Mouse (Mus musculus) limb, embryonic 13.5 days (tissue): Measurements from ENCODE around the gene C1qb. TPM values are rescaled to one million over a fixed set of nuclear protein-coding genes. Genes with fewer than 3 reads are reported as not detected.

Experiments
- ATAC-seq: fragments of 200-750 bp; cut with Nextera tagmentation; 2 replicates; pipeline ENCODE4 v1.8.0; 2017; ENCODE audit warnings: low read depth, moderate number of reproducible peaks, moderate TSS enrichment; ENCODE audit not compliant: low FRiP score
- H3K27ac ChIP-seq: fragments of 300-500 bp; sonication (generic); 2 replicates; pipeline ENCODE4 v1.5.1; 2015; ENCODE audit warnings: inconsistent platforms, mild to moderate bottlenecking, moderate library complexity
- H3K27me3 ChIP-seq: fragments of 300-500 bp; sonication (generic); 2 replicates; pipeline ENCODE4 v1.6.1; 2015; ENCODE audit warnings: mild to moderate bottlenecking, inconsistent platforms
- H3K36me3 ChIP-seq: fragments of 300-500 bp; sonication (generic); 2 replicates; pipeline ENCODE4 v1.6.1; 2015; ENCODE audit warnings: inconsistent platforms, mild to moderate bottlenecking, moderate library complexity
- H3K4me1 ChIP-seq: fragments of 300-500 bp; sonication (generic); 2 replicates; pipeline ENCODE4 v1.6.1; 2015; ENCODE audit warnings: inconsistent platforms
- H3K4me2 ChIP-seq: fragments of 300-500 bp; sonication (generic); replicated peaks from 2 replicates; pipeline ENCODE4 v1.6.1; 2015; ENCODE audit warnings: inconsistent platforms, mild to moderate bottlenecking, moderate library complexity
- H3K4me3 ChIP-seq: fragments of 300-500 bp; sonication (generic); 2 replicates; pipeline ENCODE4 v1.5.1; 2015; ENCODE audit warnings: moderate library complexity, mild to moderate bottlenecking, inconsistent platforms
- H3K9ac ChIP-seq: fragments of 300-500 bp; sonication (generic); 2 replicates; pipeline ENCODE4 v1.6.1; 2015; ENCODE audit warnings: mild to moderate bottlenecking, inconsistent platforms
- H3K9me3 ChIP-seq: fragments of 300-500 bp; sonication (generic); 2 replicates; pipeline ENCODE4 v1.6.1; 2016; ENCODE audit warnings: inconsistent platforms
- WGBS: fragments of 180-500 bp; shearing (Covaris S2); methylation state at CpG from one replicate; pipeline ENCODE4 v1.1.7; 2015; 5-methylcytosine and 5-hydroxymethylcytosine counted together
- polyA plus RNA-seq: library from polyadenylated mRNA; unstranded; fragments of >200 nt; fragmentation: Nextera tagmentation; extraction: Ambion mirVana; gene quantifications from 2 replicates; pipeline ENCODE4 v1.2.1, GENCODE M21; 2015

C1qb gene
- polyA plus RNA-seq, 1 experiment from 2014 or later, result 41.0 TPM

- Histone ChIP-seq H3K4me1 (0 out of 2 replicates have a peak, but pooled peaks cover 5% of the 10 kb centered on the region), H3K4me3 (no peak overlapping the region), H3K9me3 (no peaks in the 10 kb centered on the region), H3K36me3 (no peaks in the 10 kb centered on the region), H3K4me2 (no peak overlapping the region), H3K27me3 (peaks cover 81% of the 10 kb centered on the region), H3K9ac (no peak overlapping the region), H3K27ac (no peak overlapping the region)
- ATAC-seq, result no peak
- 2% methylated on average over 17 of the region's 17 CpGs for WGBS
Observed at GRCm38 (mm10) chr4:136911211-136911646, 25.2 kb upstream of the C1qb start.

DNA sequence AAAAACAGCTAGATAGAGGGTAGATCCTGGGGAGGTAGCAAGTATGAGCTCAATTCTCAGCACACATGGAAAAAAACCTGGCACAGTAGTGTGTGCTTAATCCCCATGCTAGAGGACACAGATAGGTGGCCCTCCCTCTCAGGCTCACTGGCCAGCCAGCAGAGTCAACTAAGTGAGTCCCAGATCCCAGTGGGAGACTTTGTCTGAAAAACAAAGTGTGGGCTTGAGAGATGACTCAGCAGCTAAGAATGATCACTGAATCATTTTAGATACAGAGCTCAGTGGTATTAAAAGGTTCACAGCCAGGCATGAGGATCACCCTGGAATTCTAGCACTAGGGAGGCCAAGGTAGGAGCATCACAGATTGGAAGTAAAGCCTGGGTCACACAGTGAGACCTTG is 21.8 kb upstream of the C1qb start:
- Histone ChIP-seq H3K4me3 (no peak overlapping the region), H3K9ac (no peak overlapping the region), H3K27me3 (peaks cover 89% of the 10 kb centered on the region), H3K9me3 (no peaks in the 10 kb centered on the region), H3K36me3 (no peaks in the 10 kb centered on the region), H3K4me1 (0 out of 2 replicates have a peak, but pooled peaks cover 5% of the 10 kb centered on the region), H3K27ac (no peak overlapping the region), H3K4me2 (no peak overlapping the region)
- no peak for ATAC-seq

DNA sequence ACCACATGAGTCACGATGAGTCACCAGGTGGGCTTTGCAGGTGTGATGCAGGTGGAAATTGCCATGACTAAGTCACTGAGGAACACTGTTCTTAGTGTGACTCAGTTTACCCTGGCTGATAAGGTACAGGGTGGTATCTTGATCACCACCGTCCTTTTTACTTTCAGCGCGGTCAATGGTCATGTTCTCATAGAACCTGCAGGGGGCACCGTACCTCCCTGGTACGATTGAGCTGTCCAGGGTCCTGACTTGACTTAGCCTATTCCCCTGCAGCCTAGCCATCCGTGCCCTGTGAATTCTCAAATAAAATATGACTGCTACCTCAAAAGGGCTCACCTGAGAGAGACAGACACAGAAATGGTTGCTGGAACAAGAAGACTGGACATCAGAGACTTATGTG is 21.0 kb upstream of the C1qb start:
- H3K9me3 ChIP-seq, result no peaks in the 10 kb centered on the region
- no peak overlapping the region for H3K27ac ChIP-seq
- 0 out of 2 replicates have a peak, but pooled peaks cover 5% of the 10 kb centered on the region for H3K4me1 ChIP-seq
- H3K36me3 ChIP-seq, result no peaks in the 10 kb centered on the region
- WGBS, result 11% methylated on average over 7 of the region's 7 CpGs
- H3K27me3 ChIP-seq, result peaks cover 89% of the 10 kb centered on the region
- no peak for ATAC-seq
- H3K9ac ChIP-seq, result no peak overlapping the region
- H3K4me2 ChIP-seq, result no peak overlapping the region
- H3K4me3 ChIP-seq, result no peak overlapping the region

DNA sequence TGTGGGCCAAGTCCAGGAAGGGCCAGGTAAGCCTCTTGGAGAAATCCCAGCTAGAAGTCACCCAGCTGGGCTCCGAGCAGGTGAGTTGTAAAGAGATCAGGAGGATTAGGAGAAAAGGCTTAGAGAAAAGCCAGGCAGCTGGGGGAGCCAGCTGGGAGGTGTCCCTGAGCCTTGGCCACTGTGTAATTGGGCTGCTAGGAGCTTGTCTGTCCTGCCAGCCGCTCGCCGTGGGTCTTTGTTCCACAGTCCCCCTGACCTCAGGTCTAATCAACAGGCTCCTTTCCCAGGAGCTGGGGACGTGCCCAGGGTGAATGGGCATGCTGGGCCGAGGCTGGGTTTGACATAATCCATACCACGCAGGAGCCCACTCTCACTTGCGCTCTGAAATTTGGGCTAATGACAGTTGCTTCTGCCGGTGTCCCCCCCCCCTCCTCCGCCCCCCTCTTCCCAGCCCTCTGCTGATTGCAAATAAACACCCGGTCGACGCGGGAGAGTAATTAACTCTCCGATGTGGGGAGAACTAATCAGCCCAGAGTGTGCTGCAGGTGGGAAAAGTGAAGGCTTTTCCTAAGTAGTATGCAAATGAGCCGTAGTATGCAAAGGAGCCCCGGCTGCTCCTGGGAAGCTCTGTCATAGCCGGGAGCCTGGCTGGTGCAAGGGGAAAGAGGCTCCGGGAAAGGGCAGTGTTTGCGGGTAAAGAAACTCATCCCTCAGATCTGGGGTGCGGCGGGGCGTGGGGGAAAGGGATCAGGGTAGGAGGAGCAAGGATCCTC is 19.0 kb upstream of the C1qb start:
- no peak overlapping the region for H3K4me3 ChIP-seq
- no peak for ATAC-seq
- H3K9me3 ChIP-seq, result no peaks in the 10 kb centered on the region
- no peaks in the 10 kb centered on the region for H3K4me1 ChIP-seq
- WGBS, result 3% methylated on average over 23 of the region's 23 CpGs
- no peak overlapping the region for H3K27ac ChIP-seq
- H3K9ac ChIP-seq, result no peak overlapping the region
- no peaks in the 10 kb centered on the region for H3K36me3 ChIP-seq
- H3K4me2 ChIP-seq, result no peak overlapping the region
- H3K27me3 ChIP-seq, result peaks cover 69% of the 10 kb centered on the region

DNA sequence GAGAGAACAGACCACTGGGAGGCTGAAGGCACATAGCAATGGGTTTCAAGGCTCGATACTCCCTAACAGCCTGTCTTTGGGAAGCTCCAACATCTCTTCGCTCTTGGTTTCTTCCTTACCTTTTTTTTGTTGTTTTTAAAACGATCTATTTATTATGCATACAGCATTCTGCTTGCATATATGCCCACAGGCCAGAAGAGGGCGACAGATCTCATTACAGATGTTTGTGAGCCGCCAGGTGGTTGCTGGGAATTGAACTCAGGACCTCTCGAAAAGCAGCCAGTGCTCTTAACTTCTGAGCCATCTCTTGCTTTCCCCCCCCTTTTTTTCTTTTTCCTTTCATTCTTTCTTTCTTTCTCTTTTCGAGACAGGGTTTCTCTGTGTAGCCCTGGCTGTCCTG is 13.2 kb upstream of the C1qb start:
- WGBS, result 65% methylated on average over 7 of the region's 7 CpGs
- no peaks in the 10 kb centered on the region for H3K9me3 ChIP-seq
- H3K4me2 ChIP-seq, result no peak overlapping the region

GRCm38 (mm10) chr4:136898637-136899036 is 12.7 kb upstream of the C1qb start, which contains the start of gene C1qa:
C1qa (minus strand) TSS chr4:136898803.
- H3K36me3 ChIP-seq, result no peaks in the 10 kb centered on the region
- H3K4me1 ChIP-seq, result 0 out of 2 replicates have a peak, but pooled peaks cover 9% of the 10 kb centered on the region
- ATAC-seq, result no peak
- H3K4me3 ChIP-seq, result no peak within 1 kb of the TSS
- no peak within 1 kb of the TSS for H3K9ac ChIP-seq
- 73% methylated on average over 9 of the region's 9 CpGs for WGBS
- no peaks in the 10 kb centered on the region for H3K9me3 ChIP-seq
- H3K4me2 ChIP-seq, result no peak within 1 kb of the TSS
- peaks cover 62% of the 10 kb centered on the region for H3K27me3 ChIP-seq
- no peak within 1 kb of the TSS for H3K27ac ChIP-seq

More for the DNA sequence above, 13.2 kb upstream of the C1qb start:
- Histone ChIP-seq H3K27ac (no peak overlapping the region), H3K9ac (no peak overlapping the region), H3K27me3 (peaks cover 62% of the 10 kb centered on the region), H3K4me3 (no peak overlapping the region), H3K4me1 (0 out of 2 replicates have a peak, but pooled peaks cover 9% of the 10 kb centered on the region), H3K36me3 (no peaks in the 10 kb centered on the region)
- ATAC-seq, result no peak

- 67% methylated on average over 9 of the region's 9 CpGs for WGBS
- peaks cover 62% of the 10 kb centered on the region for H3K27me3 ChIP-seq
- no peak for ATAC-seq
Observed at GRCm38 (mm10) chr4:136898084-136898598, 12.2 kb upstream of the C1qb start.

DNA sequence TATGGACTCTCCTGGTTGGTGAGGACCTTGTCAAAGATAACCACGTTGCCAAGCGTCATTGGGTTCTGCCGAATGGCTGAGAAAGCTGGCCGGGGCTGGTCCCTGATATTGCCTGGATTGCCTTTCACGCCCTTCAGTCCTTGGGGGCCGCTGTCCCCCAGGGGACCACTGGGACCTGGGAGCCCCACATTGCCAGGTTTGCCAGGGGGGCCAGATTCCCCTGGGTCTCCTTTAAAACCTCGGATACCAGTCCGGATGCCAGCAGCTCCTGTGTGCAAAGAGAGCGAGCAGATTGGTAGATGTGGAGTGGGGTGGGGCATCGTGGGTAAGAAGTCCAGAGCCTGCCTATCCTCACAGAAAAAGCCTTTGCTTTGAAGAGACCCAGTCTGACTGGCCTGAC is 10.5 kb upstream of the C1qb start:
- peaks cover 67% of the 10 kb centered on the region for H3K27me3 ChIP-seq
- no peaks in the 10 kb centered on the region for H3K9me3 ChIP-seq
- no peak overlapping the region for H3K4me3 ChIP-seq
- 0 out of 2 replicates have a peak, but pooled peaks cover 9% of the 10 kb centered on the region for H3K4me1 ChIP-seq
- no peak overlapping the region for H3K27ac ChIP-seq
- ATAC-seq, result no peak
- 38% methylated on average over 10 of the region's 10 CpGs for WGBS
- H3K4me2 ChIP-seq, result no peak overlapping the region
- H3K9ac ChIP-seq, result no peak overlapping the region
- H3K36me3 ChIP-seq, result no peaks in the 10 kb centered on the region

More at GRCm38 (mm10) chr4:136898084-136898598, 12.2 kb upstream of the C1qb start:
- Histone ChIP-seq H3K4me1 (0 out of 2 replicates have a peak, but pooled peaks cover 9% of the 10 kb centered on the region), H3K9me3 (no peaks in the 10 kb centered on the region), H3K4me2 (no peak overlapping the region), H3K27ac (no peak overlapping the region), H3K4me3 (no peak overlapping the region), H3K9ac (no peak overlapping the region), H3K36me3 (no peaks in the 10 kb centered on the region)

DNA sequence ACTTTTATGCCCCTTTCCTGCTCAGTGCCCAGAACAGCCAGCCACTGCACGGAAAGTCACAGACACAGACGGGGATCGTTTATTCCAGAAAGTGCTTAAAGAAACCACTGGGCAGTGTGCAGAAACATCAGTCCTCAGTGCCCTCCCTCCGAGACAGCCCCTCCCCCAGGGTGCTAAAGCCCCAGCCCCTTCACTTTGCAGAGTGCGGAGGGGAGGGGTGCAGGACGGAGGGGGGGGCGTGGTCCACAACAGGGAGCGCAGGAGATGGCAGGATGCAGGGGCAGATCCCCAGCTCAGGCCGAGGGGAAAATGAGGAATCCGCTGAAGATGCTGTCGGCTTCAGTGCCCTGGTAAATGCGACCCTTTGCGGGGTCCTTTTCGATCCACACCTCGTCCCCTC is 9.9 kb upstream of the C1qb start:
- no peak for ATAC-seq
- Histone ChIP-seq H3K27ac (no peak overlapping the region), H3K4me3 (peak overlapping the region; percentile 7; the same call in 1 of the 2 replicates), H3K4me1 (0 out of 2 replicates have a peak, but pooled peaks cover 9% of the 10 kb centered on the region), H3K4me2 (peak overlapping the region; percentile 41), H3K9me3 (no peaks in the 10 kb centered on the region), H3K27me3 (peaks cover 70% of the 10 kb centered on the region), H3K36me3 (no peaks in the 10 kb centered on the region), H3K9ac (no peak overlapping the region)
- 5% methylated on average over 15 of the region's 15 CpGs for WGBS

- H3K36me3 ChIP-seq, result no peaks in the 10 kb centered on the region
- H3K27me3 ChIP-seq, result peaks cover 78% of the 10 kb centered on the region
- H3K27ac ChIP-seq, result no peak overlapping the region
- no peaks in the 10 kb centered on the region for H3K9me3 ChIP-seq
- no peak overlapping the region for H3K9ac ChIP-seq
- no peak overlapping the region for H3K4me2 ChIP-seq
- no peak for ATAC-seq
- WGBS, result 69% methylated on average over 4 of the region's 4 CpGs
- H3K4me1 ChIP-seq, result 0 out of 2 replicates have a peak, but pooled peaks cover 9% of the 10 kb centered on the region
- H3K4me3 ChIP-seq, result no peak overlapping the region
Observed at GRCm38 (mm10) chr4:136894821-136895220, 8.8 kb upstream of the C1qb start.

DNA sequence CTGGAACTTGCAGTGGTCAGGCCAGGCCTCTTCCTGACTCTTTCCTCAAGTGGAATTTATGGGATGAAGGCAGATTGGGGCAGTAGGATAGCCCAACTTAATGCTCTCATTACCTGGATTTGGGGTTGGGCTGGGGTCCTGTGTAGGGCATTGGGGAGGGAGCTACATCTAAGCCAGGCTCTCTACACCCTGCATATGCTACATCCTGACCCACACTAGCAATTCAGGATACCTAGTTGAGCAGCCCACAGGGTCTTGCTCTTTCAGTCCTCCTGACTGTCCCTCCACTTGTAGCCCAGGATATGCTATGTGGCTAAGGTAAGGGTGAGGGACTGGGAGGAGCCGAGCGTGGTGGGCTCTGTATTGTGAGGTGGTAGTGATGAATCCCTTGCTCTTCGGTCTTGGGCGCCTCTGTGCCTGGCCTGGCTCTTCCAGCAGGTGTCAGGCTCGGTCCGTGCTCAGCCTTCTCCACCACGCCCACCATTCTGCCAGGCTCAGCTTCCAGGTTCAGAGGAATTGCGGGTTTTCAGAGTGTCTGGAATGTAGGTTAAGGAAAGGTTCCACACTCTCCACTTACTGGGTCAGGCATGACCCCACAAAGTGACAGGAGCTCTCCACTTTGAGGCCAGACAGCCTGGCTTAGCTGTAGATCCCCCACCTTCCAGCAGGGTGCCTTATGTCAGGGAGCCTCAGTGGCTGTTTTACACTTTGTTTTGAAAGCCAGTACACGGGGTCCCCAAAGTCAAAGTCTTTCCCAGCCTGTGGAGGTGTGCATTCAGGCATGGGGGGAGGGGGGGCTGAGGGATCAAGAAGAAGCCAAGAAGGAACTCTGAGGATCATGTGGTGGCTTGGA is 7.9 kb upstream of the C1qb start:
- Histone ChIP-seq H3K9me3 (no peaks in the 10 kb centered on the region), H3K27me3 (peaks cover 77% of the 10 kb centered on the region), H3K4me1 (0 out of 2 replicates have a peak, but pooled peaks cover 9% of the 10 kb centered on the region), H3K9ac (no peak overlapping the region), H3K4me2 (no peak overlapping the region), H3K36me3 (no peaks in the 10 kb centered on the region), H3K27ac (no peak overlapping the region), H3K4me3 (no peak overlapping the region)
- ATAC-seq, result peak; percentile 32; the same call in 1 of the 2 replicates
- 5% methylated on average over 9 of the region's 9 CpGs for whole genome bisulfite sequencing

GRCm38 (mm10) chr4:136892811-136893210 is 6.8 kb upstream of the C1qb start, which contains the start of gene C1qc:
C1qc (minus strand) TSS chr4:136893065.
- Histone ChIP-seq H3K4me2 (no peak within 1 kb of the TSS), H3K4me1 (0 out of 2 replicates have a peak, but pooled peaks cover 9% of the 10 kb centered on the region), H3K27ac (no peak within 1 kb of the TSS), H3K4me3 (no peak within 1 kb of the TSS), H3K36me3 (no peaks in the 10 kb centered on the region), H3K9ac (no peak within 1 kb of the TSS), H3K27me3 (peaks cover 75% of the 10 kb centered on the region), H3K9me3 (no peaks in the 10 kb centered on the region)
- no peak for ATAC-seq
- WGBS, result 57% methylated on average over 5 of the region's 5 CpGs
